Mouse (Mus musculus) brown adipose tissue, adult 24 weeks (tissue): ENCODE measurements at regions not wholly inside any gene's neighbourhood (a gene's known extent, or its start where the extent isn't known, plus 50 kb on each side); places are given as distances from the start of the nearest gene placed in this dataset.
A peak's percentile ranks its signal among the peaks of the same experiment; 100 is the strongest.

Experiments
- H3K27ac ChIP-seq: fragments of 200-500 bp; replicated peaks from 2 replicates; pipeline ENCODE4 v1.5.1; 2012; ENCODE audit warnings: low read depth, mild to moderate bottlenecking, low read length
- H3K4me1 ChIP-seq: fragments of 200-500 bp; 2 replicates; pipeline ENCODE4 v1.6.1; 2012; ENCODE audit warnings: low read length, mixed read lengths; ENCODE audit not compliant: control insufficient read depth, insufficient read depth, insufficient read length
- H3K4me3 ChIP-seq: fragments of 200-500 bp; 2 replicates; pipeline ENCODE4 v1.5.1; 2012; ENCODE audit warnings: low read depth, mild to moderate bottlenecking, low read length, moderate library complexity; ENCODE audit not compliant: insufficient read depth

DNA sequence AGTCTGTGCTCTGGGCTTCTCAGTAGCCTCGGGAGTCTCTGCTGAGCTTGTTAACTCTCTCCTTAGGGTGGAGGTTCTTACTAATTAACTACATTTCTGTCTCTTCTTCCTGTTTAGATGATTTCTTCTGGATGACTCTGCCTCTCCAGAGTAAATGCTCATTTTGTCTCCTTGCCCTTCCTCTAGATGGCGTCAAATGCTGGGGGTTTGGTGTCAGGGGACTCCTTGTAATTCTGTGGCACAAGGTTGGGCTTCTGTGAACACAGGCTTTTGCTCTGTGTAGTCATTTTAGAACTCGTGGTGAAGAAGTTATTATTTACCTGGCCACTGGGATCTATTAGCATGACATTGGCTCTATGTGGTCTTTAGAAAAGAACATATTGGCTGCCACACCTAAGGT, 298.4 kb downstream of the Ndfip2 start:
- Histone ChIP-seq H3K4me3 (no peak overlapping the region), H3K27ac (no peak overlapping the region), H3K4me1 (no peaks in the 10 kb centered on the region)

DNA sequence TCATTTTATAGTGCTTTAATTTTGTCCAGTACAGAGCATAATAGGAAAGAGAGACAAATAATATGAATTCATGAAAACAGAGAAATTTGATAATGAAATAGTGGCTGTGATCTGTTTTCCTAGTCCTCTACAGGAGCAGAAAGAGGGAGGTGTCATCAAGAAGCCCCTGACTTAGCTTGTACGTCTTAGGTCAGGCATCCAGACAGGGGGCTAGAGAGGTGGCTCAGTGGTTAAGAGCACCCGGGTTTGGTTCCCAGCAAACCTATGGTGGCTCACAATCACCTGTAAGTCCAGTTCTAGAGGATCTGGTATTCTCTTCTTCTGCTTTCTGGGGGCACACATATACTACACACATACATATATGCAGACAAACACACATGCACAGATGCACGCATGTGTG, 285.7 kb downstream of the Ndfip2 start:
- no peak overlapping the region for H3K27ac ChIP-seq
- H3K4me1 ChIP-seq, result no peaks in the 10 kb centered on the region
- H3K4me3 ChIP-seq, result no peak overlapping the region

- H3K4me3 ChIP-seq, result no peak overlapping the region
- H3K4me1 ChIP-seq, result no peaks in the 10 kb centered on the region
- H3K27ac ChIP-seq, result no peak overlapping the region
Measured at GRCm38 (mm10) chr14:105542486-105543145, 284.2 kb downstream of the Ndfip2 start.

DNA sequence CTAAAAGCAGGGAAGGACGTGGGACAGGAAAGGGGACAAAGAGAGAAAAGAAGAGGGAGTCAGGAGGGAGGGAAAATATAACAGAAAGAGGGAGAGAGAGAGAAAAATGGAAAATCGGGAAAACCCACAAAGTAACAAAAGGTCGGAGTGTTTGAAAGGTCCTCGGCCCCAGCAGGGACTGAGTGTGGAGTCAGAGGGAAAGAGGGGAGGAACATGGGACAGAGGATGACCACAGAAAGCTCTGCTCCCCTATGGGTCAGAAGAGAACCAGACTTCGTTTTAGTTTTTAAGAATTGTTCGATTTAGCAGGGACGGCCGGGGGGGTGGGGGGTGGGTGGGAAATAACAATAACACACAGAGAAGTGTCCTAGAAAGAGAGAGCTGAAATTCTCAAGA, 283.7 kb downstream of the Ndfip2 start:
- H3K4me3 ChIP-seq, result no peak overlapping the region
- H3K27ac ChIP-seq, result no peak overlapping the region
- no peaks in the 10 kb centered on the region for H3K4me1 ChIP-seq

- Histone ChIP-seq H3K4me3 (no peak overlapping the region), H3K27ac (no peak overlapping the region), H3K4me1 (no peaks in the 10 kb centered on the region)
Measured at GRCm38 (mm10) chr14:105532168-105532745, 273.9 kb downstream of the Ndfip2 start.

DNA sequence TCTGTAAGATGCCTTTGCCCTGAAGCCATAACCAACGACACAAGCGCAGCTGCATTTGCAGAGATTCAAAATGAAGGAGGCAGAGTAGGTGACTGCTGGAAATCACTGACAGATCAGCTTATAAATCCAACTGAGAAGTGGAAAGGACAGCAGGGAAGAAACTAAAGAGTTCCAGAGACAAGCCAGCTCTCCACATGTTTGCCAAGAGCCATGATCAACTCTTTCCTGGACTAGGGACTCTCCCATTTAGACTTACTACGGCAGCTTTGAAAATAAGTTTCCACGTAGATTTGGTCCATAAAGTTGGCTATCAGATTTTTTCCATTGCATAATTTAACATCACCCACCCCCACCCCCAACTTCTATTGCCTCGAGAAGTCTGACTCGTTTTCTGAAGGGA, 269.7 kb downstream of the Ndfip2 start:
- H3K4me1 ChIP-seq, result no peaks in the 10 kb centered on the region
- H3K27ac ChIP-seq, result no peak overlapping the region
- no peak overlapping the region for H3K4me3 ChIP-seq

GRCm38 (mm10) chr14:105523849-105524248, 265.5 kb downstream of the Ndfip2 start:
- no peak overlapping the region for H3K27ac ChIP-seq
- H3K4me1 ChIP-seq, result no peaks in the 10 kb centered on the region
- H3K4me3 ChIP-seq, result no peak overlapping the region

GRCm38 (mm10) chr14:105522279-105522678, 263.9 kb downstream of the Ndfip2 start:
- H3K27ac ChIP-seq, result no peak overlapping the region
- no peaks in the 10 kb centered on the region for H3K4me1 ChIP-seq
- no peak overlapping the region for H3K4me3 ChIP-seq

GRCm38 (mm10) chr14:105518706-105519105, 260.3 kb downstream of the Ndfip2 start:
- H3K4me1 ChIP-seq, result no peaks in the 10 kb centered on the region
- no peak overlapping the region for H3K4me3 ChIP-seq
- no peak overlapping the region for H3K27ac ChIP-seq

GRCm38 (mm10) chr14:105514413-105514812, 256.0 kb downstream of the Ndfip2 start:
- H3K4me1 ChIP-seq, result no peaks in the 10 kb centered on the region
- H3K27ac ChIP-seq, result peak overlapping the region; percentile 55
- H3K4me3 ChIP-seq, result no peak overlapping the region

DNA sequence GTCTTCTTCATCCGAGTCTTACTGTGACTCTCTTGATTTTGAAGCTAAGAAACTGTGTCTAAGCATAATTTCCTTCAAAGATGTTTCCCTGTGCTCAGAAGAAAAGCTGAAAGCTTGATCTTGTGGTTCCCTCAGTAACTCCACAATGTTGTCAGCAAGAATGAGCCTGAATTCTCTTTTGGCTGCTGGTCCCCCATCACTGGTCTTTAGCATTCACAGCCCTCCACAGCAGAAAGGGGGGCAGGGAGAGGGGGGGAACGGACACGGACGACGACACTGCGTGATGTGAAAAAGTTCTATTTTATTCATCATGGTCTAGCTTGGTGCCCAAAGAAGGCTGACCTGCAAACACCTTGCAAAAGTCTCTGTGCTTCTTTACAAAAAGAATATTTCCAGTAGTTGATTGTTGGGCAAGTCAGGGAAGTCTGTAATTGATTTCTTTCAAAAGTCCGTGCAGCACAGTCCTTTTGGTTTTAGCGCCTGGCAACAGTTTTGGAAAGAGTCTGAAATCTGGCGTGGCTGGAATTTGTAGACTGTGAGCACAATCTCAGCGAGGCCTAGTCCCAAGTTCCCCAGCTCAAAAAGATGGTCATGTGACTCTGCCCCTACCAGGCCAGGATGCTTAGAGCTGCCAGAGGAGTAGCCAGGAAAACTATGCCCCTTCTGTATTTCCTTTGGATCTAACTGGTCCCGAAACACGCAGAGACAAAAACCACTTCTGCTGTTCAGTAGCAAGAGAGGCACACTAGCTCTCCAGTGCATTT, 254.7 kb downstream of the Ndfip2 start:
- H3K4me3 ChIP-seq, result no peak overlapping the region

GRCm38 (mm10) chr14:105511826-105512225, 253.5 kb downstream of the Ndfip2 start:
- H3K4me3 ChIP-seq, result no peak overlapping the region
- no peak overlapping the region for H3K27ac ChIP-seq
- no peaks in the 10 kb centered on the region for H3K4me1 ChIP-seq

More for the DNA sequence above, 254.7 kb downstream of the Ndfip2 start:
- Histone ChIP-seq H3K27ac (no peak overlapping the region), H3K4me1 (no peaks in the 10 kb centered on the region)

GRCm38 (mm10) chr14:105511135-105511534, 252.8 kb downstream of the Ndfip2 start:
- Histone ChIP-seq H3K4me1 (no peaks in the 10 kb centered on the region), H3K27ac (no peak overlapping the region)

GRCm38 (mm10) chr14:105505261-105505660, 246.9 kb downstream of the Ndfip2 start:
- Histone ChIP-seq H3K27ac (peak overlapping the region; percentile 79), H3K4me1 (peaks cover 5% of the 10 kb centered on the region; the same call in 1 of the 2 replicates), H3K4me3 (no peak overlapping the region)

More at GRCm38 (mm10) chr14:105511135-105511534, 252.8 kb downstream of the Ndfip2 start:
- H3K4me3 ChIP-seq, result no peak overlapping the region

DNA sequence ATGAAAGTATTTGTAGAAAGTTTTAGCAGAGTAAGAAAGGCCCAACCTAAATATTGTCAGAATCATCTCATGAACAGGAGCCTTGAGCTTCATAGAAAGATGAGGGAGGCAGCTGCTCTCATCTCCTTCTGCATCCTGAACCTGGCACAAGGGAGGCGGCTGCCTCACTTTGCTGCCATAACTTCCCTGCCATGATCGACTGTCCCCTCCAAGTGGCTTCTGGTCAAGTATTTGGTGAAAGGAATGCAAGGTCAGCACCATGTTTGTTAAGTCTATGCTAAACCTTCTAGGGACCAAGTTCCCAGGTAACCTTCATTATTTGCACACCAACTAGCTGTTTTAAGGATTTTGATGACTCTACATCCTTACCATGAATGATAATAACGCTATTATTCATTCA, 246.0 kb downstream of the Ndfip2 start:
- Histone ChIP-seq H3K27ac (peak overlapping the region; percentile 58), H3K4me3 (no peak overlapping the region), H3K4me1 (peaks cover 5% of the 10 kb centered on the region; the same call in 1 of the 2 replicates)
